Mouse (Mus musculus) C2C12 (cell line): Measurements from ENCODE around the gene Lrrc75a.

Experiments used
- CTCF ChIP-seq: IDR thresholded peaks from one replicate; pipeline ENCODE4 v1.5.1; 2011; ENCODE audit not compliant: control insufficient read depth, insufficient read depth, insufficient read length
- FOSL1 ChIP-seq: IDR thresholded peaks from one replicate; pipeline ENCODE4 v1.8.0; 2011; ENCODE audit warnings: mild to moderate bottlenecking, low read length; ENCODE audit not compliant: poor library complexity, insufficient read depth, severe bottlenecking
- MAX ChIP-seq: IDR thresholded peaks from one replicate; pipeline ENCODE4 v1.6.1; 2011; ENCODE audit warnings: mild to moderate bottlenecking, control low read depth
- MYOD1 ChIP-seq: IDR thresholded peaks from one replicate; pipeline ENCODE4 v1.6.1; 2011; ENCODE audit warnings: low read depth; ENCODE audit not compliant: control insufficient read depth, insufficient read length
- MYOG ChIP-seq: IDR thresholded peaks from one replicate; pipeline ENCODE4 v1.6.1; 2011; ENCODE audit not compliant: control insufficient read depth, insufficient read length; ENCODE audit errors: extremely low read depth
- USF1 ChIP-seq: IDR thresholded peaks from one replicate; pipeline ENCODE4 v1.6.1; 2011; ENCODE audit warnings: low read depth, mild to moderate bottlenecking, control low read depth, moderate library complexity

- peak; percentile 56 for TF ChIP-seq CTCF
- no peak for TF ChIP-seq USF1
- no peak for TF ChIP-seq MAX
- no peak for TF ChIP-seq MYOD1
- TF ChIP-seq FOSL1 = no peak
- no peak for TF ChIP-seq MYOG
These were observed 45.2 kb upstream of the Lrrc75a start for GRCm38 (mm10) chr11:62693299-62694184.
